Mouse (Mus musculus) right cerebral cortex, adult 2 months (tissue): ENCODE data around the gene Rabgap1l.
A peak's percentile ranks its signal among the peaks of the same experiment; 100 is the strongest.
"Not testable (repeated sequence)": the region's sequence is repeated elsewhere in the genome, so short reads cannot be mapped to it uniquely, and the experiment has no call there.

Experiments
- DNase-seq, 2 experiments: peaks; one replicate each; pipeline ENCODE4 v3.0.0; 2021 to 2022; ENCODE audit warnings: low spot score in 2 of 2

Rabgap1l gene

GRCm38 (mm10) chr1:160693094-160693447 lies 99.9 kb downstream of the Rabgap1l start:
- peak; percentile 85 to 89 for DNase-seq

GRCm38 (mm10) chr1:160692224-160693093 lies 100.6 kb downstream of the Rabgap1l start:
- DNase-seq, result no peak

- no peak for DNase-seq
Observed at GRCm38 (mm10) chr1:160691196-160691590, 101.8 kb downstream of the Rabgap1l start.

GRCm38 (mm10) chr1:160690516-160691195 lies 102.4 kb downstream of the Rabgap1l start:
- DNase-seq, result no peak

- no peak for DNase-seq
Observed at GRCm38 (mm10) chr1:160689511-160689910, 103.5 kb downstream of the Rabgap1l start.

- no peak for DNase-seq
Observed at GRCm38 (mm10) chr1:160684251-160684650, 108.8 kb downstream of the Rabgap1l start.

GRCm38 (mm10) chr1:160681398-160682050 lies 111.5 kb downstream of the Rabgap1l start:
- no peak for DNase-seq

- no peak for DNase-seq
Observed at GRCm38 (mm10) chr1:160674763-160675162, 118.2 kb downstream of the Rabgap1l start.

- DNase-seq, result no peak
Observed at GRCm38 (mm10) chr1:160672088-160672814, 120.8 kb downstream of the Rabgap1l start.

GRCm38 (mm10) chr1:160655806-160656470 lies 137.1 kb downstream of the Rabgap1l start:
- no peak for DNase-seq

GRCm38 (mm10) chr1:160651691-160652090 lies 141.3 kb downstream of the Rabgap1l start:
- DNase-seq, result no peak

- no peak for DNase-seq
Observed at GRCm38 (mm10) chr1:160645416-160645815, 147.6 kb downstream of the Rabgap1l start.

GRCm38 (mm10) chr1:160628213-160628932 lies 164.6 kb downstream of the Rabgap1l start:
- DNase-seq, result no peak

GRCm38 (mm10) chr1:160624354-160625120 lies 168.5 kb downstream of the Rabgap1l start:
- DNase-seq, result not testable (repeated sequence)

- DNase-seq, result no peak
Observed at GRCm38 (mm10) chr1:160618201-160618600, 174.8 kb downstream of the Rabgap1l start.

- DNase-seq, result no peak
Observed at GRCm38 (mm10) chr1:160606425-160606824, 186.6 kb downstream of the Rabgap1l start.

- DNase-seq, result not testable (repeated sequence)
Observed at GRCm38 (mm10) chr1:160603312-160603711, 189.7 kb downstream of the Rabgap1l start.

GRCm38 (mm10) chr1:160597369-160597768 lies 195.6 kb downstream of the Rabgap1l start:
- DNase-seq, result no peak

- no peak for DNase-seq
Observed at GRCm38 (mm10) chr1:160596948-160597270, 196.1 kb downstream of the Rabgap1l start.
